Mouse (Mus musculus) bone marrow, adult 2 months (tissue): ENCODE data around the gene Praf2. TPM values are rescaled to one million over a fixed set of nuclear protein-coding genes. Genes with fewer than 3 reads are reported as not detected.

Experiments
- H3K27ac ChIP-seq: fragments of 200-500 bp; 2 replicates; pipeline ENCODE4 v1.5.1; 2012; ENCODE audit warnings: low read depth, mild to moderate bottlenecking, control low read depth, inconsistent platforms, low read length; ENCODE audit not compliant: control insufficient read depth, poor library complexity, insufficient read depth
- H3K4me1 ChIP-seq: fragments of 200-500 bp; 2 replicates; pipeline ENCODE4 v1.6.1; 2011; ENCODE audit warnings: low read length; ENCODE audit not compliant: control insufficient read depth, insufficient read depth
- H3K4me3 ChIP-seq: fragments of 200-500 bp; replicated peaks from 2 replicates; pipeline ENCODE3; 2011; ENCODE audit warnings: mild to moderate bottlenecking, low read depth, low read length, control low read depth; ENCODE audit not compliant: control insufficient read depth
- CTCF ChIP-seq: fragments of 200-500 bp; IDR thresholded peaks from 2 replicates; pipeline ENCODE4 v1.5.1; 2011; ENCODE audit warnings: low read length, control low read depth; ENCODE audit not compliant: control insufficient read depth, insufficient read depth
- POLR2A ChIP-seq: fragments of 200-500 bp; IDR thresholded peaks from 2 replicates; pipeline ENCODE4 v1.6.1; 2011; ENCODE audit warnings: low read depth, mild to moderate bottlenecking, control low read depth, low read length, borderline replicate concordance; ENCODE audit not compliant: control insufficient read depth
- WGBS: fragments of 180-500 bp; shearing (Covaris S2); methylation state at CpG from one replicate; pipeline ENCODE4 v1.1.7; 2018; 5-methylcytosine and 5-hydroxymethylcytosine counted together
- polyA plus RNA-seq: library from polyadenylated mRNA; stranded (reverse); fragments of >200 nt; gene quantifications from 2 replicates; pipeline ENCODE4 v1.2.4, GENCODE M21; 2011; ENCODE audit warnings: low replicate concordance; ENCODE audit not compliant: missing spikeins, insufficient read depth, insufficient read length

The Praf2 gene
- polyA plus RNA-seq, 1 experiment, result 9.5 TPM

DNA sequence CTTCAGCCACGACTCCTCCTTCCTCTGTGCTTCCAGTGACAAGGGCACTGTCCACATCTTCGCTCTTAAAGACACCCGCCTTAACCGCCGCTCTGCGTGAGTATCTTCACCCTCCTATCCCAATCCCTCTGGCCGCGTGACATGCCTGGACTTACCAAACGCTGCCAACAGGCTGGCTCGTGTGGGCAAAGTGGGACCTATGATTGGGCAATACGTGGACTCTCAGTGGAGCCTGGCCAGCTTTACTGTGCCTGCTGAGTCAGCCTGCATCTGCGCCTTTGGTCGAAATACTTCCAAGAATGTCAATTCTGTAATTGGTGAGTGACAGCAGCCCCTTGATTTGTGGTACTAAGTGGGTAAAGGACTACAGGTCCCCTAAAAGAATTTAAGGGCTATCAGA, 1.1 kb upstream of the Praf2 start:
- 76% methylated on average over 13 of the region's 13 CpGs for WGBS
- Histone ChIP-seq H3K4me1 (no peaks in the 10 kb centered on the region; the same call in 1 of the 2 replicates), H3K27ac (no peak overlapping the region), H3K4me3 (no peak overlapping the region)
- no peak for TF ChIP-seq CTCF
- no peak for TF ChIP-seq POLR2A

- WGBS, result 40% methylated on average over 4 of the region's 4 CpGs
These were observed 655 bp downstream of the Praf2 start for GRCm38 (mm10) chrX:7728922-7729265.

GRCm38 (mm10) chrX:7733571-7734156, 5.4 kb downstream of the Praf2 start:
- Histone ChIP-seq H3K4me3 (peak overlapping the region; percentile 22), H3K4me1 (no peaks in the 10 kb centered on the region; the same call in 1 of the 2 replicates), H3K27ac (no peak overlapping the region)
- 32% methylated on average over 24 of the region's 26 CpGs for WGBS
- TF ChIP-seq CTCF, result peak; percentile 61
- TF ChIP-seq POLR2A, result no peak

More at GRCm38 (mm10) chrX:7728922-7729265, 655 bp downstream of the Praf2 start:
- no peak for TF ChIP-seq CTCF
- no peak for TF ChIP-seq POLR2A
- Histone ChIP-seq H3K4me3 (no peak overlapping the region), H3K27ac (no peak overlapping the region), H3K4me1 (no peaks in the 10 kb centered on the region; the same call in 1 of the 2 replicates)

GRCm38 (mm10) chrX:7739336-7740081, 11.3 kb downstream of the Praf2 start:
- TF ChIP-seq CTCF (no peak), POLR2A (no peak)
- WGBS, result 80% methylated on average over 14 of the region's 14 CpGs
- Histone ChIP-seq H3K27ac (no peak overlapping the region), H3K4me3 (no peak overlapping the region), H3K4me1 (no peaks in the 10 kb centered on the region)

GRCm38 (mm10) chrX:7740082-7740819, 12.0 kb downstream of the Praf2 start:
- Histone ChIP-seq H3K4me3 (no peak overlapping the region), H3K4me1 (no peaks in the 10 kb centered on the region), H3K27ac (no peak overlapping the region)
- TF ChIP-seq POLR2A (no peak), CTCF (no peak)
- WGBS, result 72% methylated on average over 10 of the region's 10 CpGs

GRCm38 (mm10) chrX:7741103-7741502, 12.9 kb downstream of the Praf2 start:
- H3K4me1 ChIP-seq, result no peaks in the 10 kb centered on the region
- 67% methylated on average over 5 of the region's 5 CpGs for WGBS
- no peak overlapping the region for H3K27ac ChIP-seq
- no peak for TF ChIP-seq CTCF
- TF ChIP-seq POLR2A, result no peak
- no peak overlapping the region for H3K4me3 ChIP-seq

DNA sequence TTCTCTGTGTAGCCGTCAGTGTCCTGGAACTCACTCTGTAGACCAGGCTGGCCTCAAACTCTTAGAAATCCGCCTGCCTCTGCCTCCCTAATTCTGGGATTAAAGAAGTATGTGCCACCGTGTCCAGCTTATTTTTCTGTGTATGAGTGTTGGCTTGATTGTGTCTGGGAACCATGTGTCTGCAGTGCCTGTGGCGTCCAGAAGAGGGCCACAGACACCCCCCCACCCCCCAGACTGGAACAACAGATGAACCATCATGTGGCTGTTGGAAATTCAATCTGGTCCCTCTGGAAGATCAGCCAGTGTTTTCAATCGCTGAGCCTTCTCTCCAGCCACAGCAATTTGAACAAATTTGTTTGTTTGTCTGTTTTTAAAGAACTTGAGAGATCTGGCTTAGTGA, 15.2 kb downstream of the Praf2 start:
- TF ChIP-seq POLR2A, result no peak
- peak; percentile 28; the same call in 1 of the 2 replicates for TF ChIP-seq CTCF
- Histone ChIP-seq H3K4me1 (no peaks in the 10 kb centered on the region), H3K27ac (no peak overlapping the region), H3K4me3 (no peak overlapping the region)
- 57% methylated on average over 5 of the region's 5 CpGs for WGBS

DNA sequence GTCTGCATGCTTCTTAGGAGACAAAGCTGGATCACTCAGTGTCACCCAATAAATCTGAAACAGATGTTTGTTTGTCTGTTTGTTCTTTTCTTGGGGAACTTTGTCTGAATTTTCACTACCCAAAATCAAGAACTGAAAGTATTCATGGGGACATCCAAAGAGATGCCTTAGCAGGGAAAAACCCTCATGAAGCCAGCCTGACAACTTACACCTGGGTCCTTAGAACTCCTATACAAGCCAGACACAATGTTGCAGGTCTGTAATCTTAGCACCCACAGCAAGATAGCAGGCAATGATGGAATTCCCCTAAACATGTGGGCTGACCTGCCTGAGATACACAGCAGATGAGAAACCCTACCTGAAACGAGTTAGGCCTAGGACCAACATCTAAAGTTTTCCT, 16.7 kb downstream of the Praf2 start:
- Histone ChIP-seq H3K4me1 (no peaks in the 10 kb centered on the region), H3K27ac (no peak overlapping the region), H3K4me3 (no peak overlapping the region)
- WGBS, result 58% methylated on average over 1 of the region's 1 CpGs
- TF ChIP-seq CTCF (no peak), POLR2A (no peak)
